Mouse (Mus musculus): ENCODE results near the gene Lrp5.
"Not testable (repeated sequence)": the region's sequence is repeated elsewhere in the genome, so short reads cannot be mapped to it uniquely, and the experiment has no call there.

- TF ChIP-seq CTCF (IDR thresholded peaks at IDR 0.05; ENCODE audit: borderline replicate concordance, extremely low read depth, insufficient read depth, insufficient read length); POLR2A (IDR thresholded peaks at IDR 0.05; ENCODE audit: borderline replicate concordance, extremely low read depth, insufficient read depth, insufficient read length, poor library complexity, severe bottlenecking): not testable (repeated sequence)
These were observed 29.3 kb downstream of the Lrp5 start for GRCm38 (mm10) chr19:3657065-3657464.

Data from brain, embryonic 14.5 days (tissue).